27 mouse cellular contexts compared by ENCODE assay signal in the genomic region with DNA sequence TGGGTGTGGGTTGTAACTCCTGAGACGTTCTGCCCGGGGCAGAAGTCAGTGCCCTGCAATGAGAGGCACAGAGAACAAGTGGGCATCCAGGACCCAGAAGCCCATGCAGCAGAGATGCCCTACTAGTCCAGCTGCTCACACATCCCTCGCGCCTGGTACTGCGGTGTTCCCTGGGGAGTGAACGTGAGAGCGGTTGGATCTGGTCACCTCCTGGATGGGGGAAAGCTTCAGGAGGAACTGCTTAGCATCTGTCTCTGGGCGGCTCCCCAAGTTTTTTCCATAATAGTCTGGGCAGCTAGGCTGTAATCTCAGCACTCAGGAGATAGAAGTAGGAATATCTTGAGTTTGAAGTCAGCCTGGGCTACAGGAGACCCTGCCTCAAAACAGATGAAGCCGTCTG. TPM values are rescaled to one million over a fixed set of nuclear protein-coding genes. Genes with fewer than 3 reads are reported as not detected.
DNase-seq lines count a peak whose midpoint lies in the region; ATAC-seq and TF ChIP-seq lines count a peak whose summit lies in the region.
"Had no signal": no experiment of that assay in that cellular context is flagged by ENCODE, and none has a peak within 500 bp of the region (broad histone marks: within the 10 kb centered on the region; RNA-seq: fewer than 3 reads in every experiment).

No protein-coding gene starts in this region.

- DNase-seq in heart, embryonic 10.5 days (ENCODE audit: low spot score) = no peak
- DNase-seq in heart, adult 18-20 months = no peak
- no peak for DNase-seq in limb, embryonic 10.5 days (ENCODE audit: low spot score)
- DNase-seq in stomach, postnatal 0 days (ENCODE audit: low spot score) = no peak
- no peak for DNase-seq in midbrain, embryonic 10.5 days (ENCODE audit: low spot score)
- DNase-seq in kidney, postnatal 4 days = no peak
- DNase-seq: cerebellum, adult 11-12 months; cerebellum, postnatal 14 days; gastrocnemius, adult 2 months; heart, postnatal 10 days; kidney, adult 8-10 months; kidney, postnatal 25 days; lung, postnatal 36 days; thymus, postnatal 25 days had no signal

- TF ChIP-seq POLR2A in bone marrow macrophage, adult 2 months (IDR thresholded peaks at IDR 0.05; ENCODE audit: borderline replicate concordance, low read depth, low read length) = no peak

- H3K36me3 ChIP-seq in heart, embryonic 10.5 days = no peaks in the 10 kb centered on the region
- no peaks in the 10 kb centered on the region for H3K36me3 ChIP-seq in limb, embryonic 10.5 days
- no peaks in the 10 kb centered on the region for H3K36me3 ChIP-seq in stomach, postnatal 0 days (ENCODE audit: control insufficient read depth, insufficient read depth, low read length)
- no peaks in the 10 kb centered on the region for H3K36me3 ChIP-seq in midbrain, embryonic 10.5 days
- H3K36me3 ChIP-seq: embryonic facial prominence, embryonic 12.5 days; hindbrain, embryonic 10.5 days; limb, embryonic 15.5 days; lung, embryonic 15.5 days had no signal

- ATAC-seq in stomach, postnatal 0 days (ENCODE audit: low FRiP score, low TSS enrichment) = no peak
- ATAC-seq: CD4-positive, CD25-positive, alpha-beta regulatory T cell, adult 4 months; forebrain, embryonic 13.5 days had no signal

- H3K9me3 ChIP-seq in heart, embryonic 10.5 days = no peaks in the 10 kb centered on the region; the same call in 1 of the 2 replicates
- no peaks in the 10 kb centered on the region for H3K9me3 ChIP-seq in limb, embryonic 10.5 days (replicated peaks)
- H3K9me3 ChIP-seq in stomach, postnatal 0 days (ENCODE audit: control insufficient read depth, low read length) = no peaks in the 10 kb centered on the region
- no peaks in the 10 kb centered on the region for H3K9me3 ChIP-seq in midbrain, embryonic 10.5 days (replicated peaks)
- H3K9me3 ChIP-seq: embryonic facial prominence, embryonic 12.5 days; forebrain, embryonic 13.5 days; hindbrain, embryonic 10.5 days; limb, embryonic 15.5 days; lung, embryonic 15.5 days had no signal

- no peak overlapping the region for H3K4me2 ChIP-seq in stomach, postnatal 0 days (replicated peaks; ENCODE audit: low read depth)
- H3K4me2 ChIP-seq: embryonic facial prominence, embryonic 12.5 days; forebrain, embryonic 13.5 days; heart, embryonic 11.5 days; limb, embryonic 15.5 days; lung, embryonic 15.5 days; midbrain, embryonic 11.5 days had no signal

- H3K4me1 ChIP-seq in heart, embryonic 10.5 days = peaks cover 41% of the 10 kb centered on the region
- peaks cover 35% of the 10 kb centered on the region for H3K4me1 ChIP-seq in bone marrow macrophage, adult 2 months (ENCODE audit: control insufficient read depth, insufficient read depth, low read length)
- peaks cover 55% of the 10 kb centered on the region for H3K4me1 ChIP-seq in limb, embryonic 10.5 days
- no peaks in the 10 kb centered on the region for H3K4me1 ChIP-seq in stomach, postnatal 0 days (replicated peaks; ENCODE audit: control insufficient read depth, insufficient read depth)
- H3K4me1 ChIP-seq in midbrain, embryonic 10.5 days = peaks cover 5% of the 10 kb centered on the region

- no peak overlapping the region for H3K9ac ChIP-seq in stomach, postnatal 0 days (ENCODE audit: low read length)
- H3K9ac ChIP-seq: embryonic facial prominence, embryonic 12.5 days; forebrain, embryonic 13.5 days; limb, embryonic 15.5 days; liver, embryonic 14.5 days; lung, embryonic 15.5 days had no signal

- peak overlapping the region; percentile 42 for H3K27ac ChIP-seq in heart, embryonic 10.5 days
- H3K27ac ChIP-seq in bone marrow macrophage, adult 2 months (ENCODE audit: insufficient read depth, low read depth, low read length) = peak overlapping the region; percentile 79
- peak overlapping the region; percentile 48 for H3K27ac ChIP-seq in limb, embryonic 10.5 days
- H3K27ac ChIP-seq in stomach, postnatal 0 days (replicated peaks) = peak overlapping the region; percentile 80
- H3K27ac ChIP-seq in midbrain, embryonic 10.5 days (replicated peaks) = no peak overlapping the region
- H3K27ac ChIP-seq: embryonic facial prominence, embryonic 12.5 days; forebrain, embryonic 13.5 days; gastrocnemius, adult 2 months; hindbrain, embryonic 10.5 days; left cerebral cortex, adult 2 months; liver, embryonic 14.5 days; lung, embryonic 15.5 days had no signal

- no peaks in the 10 kb centered on the region for H3K27me3 ChIP-seq in heart, embryonic 10.5 days (ENCODE audit: insufficient read depth, poor library complexity, severe bottlenecking)
- H3K27me3 ChIP-seq in limb, embryonic 10.5 days (ENCODE audit: low read depth, poor library complexity, severe bottlenecking) = no peaks in the 10 kb centered on the region
- no peaks in the 10 kb centered on the region for H3K27me3 ChIP-seq in stomach, postnatal 0 days (ENCODE audit: control insufficient read depth, insufficient read depth, low read length)
- H3K27me3 ChIP-seq in midbrain, embryonic 10.5 days (ENCODE audit: low read depth, poor library complexity, severe bottlenecking) = no peaks in the 10 kb centered on the region
- H3K27me3 ChIP-seq: embryonic facial prominence, embryonic 12.5 days; forebrain, embryonic 13.5 days; limb, embryonic 15.5 days; lung, embryonic 15.5 days; Patski had no signal

- no peak overlapping the region for H3K4me3 ChIP-seq in heart, embryonic 10.5 days
- H3K4me3 ChIP-seq in bone marrow macrophage, adult 2 months (ENCODE audit: insufficient read depth, low read length) = no peak overlapping the region
- no peak overlapping the region for H3K4me3 ChIP-seq in limb, embryonic 10.5 days
- no peak overlapping the region for H3K4me3 ChIP-seq in stomach, postnatal 0 days (ENCODE audit: low read depth, low read length)
- no peak overlapping the region for H3K4me3 ChIP-seq in midbrain, embryonic 10.5 days
- H3K4me3 ChIP-seq: embryonic facial prominence, embryonic 12.5 days; erythroblast, embryonic 14.5 days; forebrain, embryonic 13.5 days; gastrocnemius, adult 2 months; hindbrain, embryonic 10.5 days; left cerebral cortex, adult 2 months; limb, embryonic 15.5 days; lung, embryonic 15.5 days had no signal

- TF ChIP-seq EP300 in stomach, postnatal 0 days (optimal IDR thresholded peaks at IDR 0.05) = no peak

- WGBS in heart, embryonic 10.5 days = 76% methylated on average over 9 of the region's 9 CpGs
- 89% methylated on average over 9 of the region's 9 CpGs for WGBS in limb, embryonic 10.5 days
- 78% methylated on average over 9 of the region's 9 CpGs for WGBS in stomach, postnatal 0 days
- 85% methylated on average over 9 of the region's 9 CpGs for WGBS in midbrain, embryonic 10.5 days

- TF ChIP-seq CTCF in bone marrow macrophage, adult 2 months (IDR thresholded peaks at IDR 0.05; ENCODE audit: low read depth, low read length) = no peak
- TF ChIP-seq CTCF in stomach, postnatal 0 days (IDR thresholded peaks at IDR 0.05; ENCODE audit: low read depth) = no peak

RNA-seq across cellular contexts. Expression of a gene that starts 8.3 kb away (rescaled TPM):
- 318 and 361 TPM in 2 replicates for polyA plus RNA-seq in heart, embryonic 10.5 days (2016; fragmentation: Nextera tagmentation; extraction: Ambion mirVana)
- total RNA-seq in heart, adult 18-20 months (2021) = 10 to 100 TPM; 40.8 to 42.7 TPM
- polyA plus RNA-seq in bone marrow macrophage, adult 2 months (2012; ENCODE audit: insufficient read depth, insufficient read length, missing spikeins) = 187 and 203 TPM in 2 replicates
- polyA plus RNA-seq in limb, embryonic 10.5 days (2016; fragmentation: Nextera tagmentation; extraction: Ambion mirVana) = 285 and 308 TPM in 2 replicates
- 311 and 314 TPM in 2 replicates for polyA plus RNA-seq in stomach, postnatal 0 days (2015; fragmentation: Nextera tagmentation; extraction: Ambion mirVana)
- polyA plus RNA-seq in midbrain, embryonic 10.5 days (2016; fragmentation: Nextera tagmentation; extraction: Ambion mirVana) = 241 and 278 TPM in 2 replicates

RNA-seq across cellular contexts. Expression of a gene that starts 17.2 kb away (rescaled TPM):
- polyA plus RNA-seq in heart, embryonic 10.5 days (2016; fragmentation: Nextera tagmentation; extraction: Ambion mirVana) = 47.6 TPM in 2 replicates
- 1 to 10 TPM; 2.5 to 2.8 TPM for total RNA-seq in heart, adult 18-20 months (2021)
- 18.5 and 22.9 TPM in 2 replicates for polyA plus RNA-seq in bone marrow macrophage, adult 2 months (2012; ENCODE audit: insufficient read depth, insufficient read length, missing spikeins)
- polyA plus RNA-seq in limb, embryonic 10.5 days (2016; fragmentation: Nextera tagmentation; extraction: Ambion mirVana) = 68.9 and 75.6 TPM in 2 replicates
- polyA plus RNA-seq in stomach, postnatal 0 days (2015; fragmentation: Nextera tagmentation; extraction: Ambion mirVana) = 11.8 TPM in 2 replicates
- 63.2 and 70.9 TPM in 2 replicates for polyA plus RNA-seq in midbrain, embryonic 10.5 days (2016; fragmentation: Nextera tagmentation; extraction: Ambion mirVana)

RNA-seq across cellular contexts. Expression of a gene that starts 26.3 kb away (rescaled TPM):
- polyA plus RNA-seq in heart, embryonic 10.5 days (2016; fragmentation: Nextera tagmentation; extraction: Ambion mirVana) = 8.1 and 11.9 TPM in 2 replicates
- total RNA-seq in heart, adult 18-20 months (2021) = 1 to 10 TPM; 3.6 to 4.0 TPM
- polyA plus RNA-seq in bone marrow macrophage, adult 2 months (2012; ENCODE audit: insufficient read depth, insufficient read length, missing spikeins) = 32.8 and 36.7 TPM in 2 replicates
- polyA plus RNA-seq in limb, embryonic 10.5 days (2016; fragmentation: Nextera tagmentation; extraction: Ambion mirVana) = 4.0 and 5.7 TPM in 2 replicates
- polyA plus RNA-seq in stomach, postnatal 0 days (2015; fragmentation: Nextera tagmentation; extraction: Ambion mirVana) = 8.2 TPM in 2 replicates
- polyA plus RNA-seq in midbrain, embryonic 10.5 days (2016; fragmentation: Nextera tagmentation; extraction: Ambion mirVana) = 6.6 and 7.7 TPM in 2 replicates

RNA-seq across cellular contexts. Expression of a gene that starts 26.5 kb away (rescaled TPM):
- 52.9 and 67.4 TPM in 2 replicates for polyA plus RNA-seq in heart, embryonic 10.5 days (2016; fragmentation: Nextera tagmentation; extraction: Ambion mirVana)
- total RNA-seq in heart, adult 18-20 months (2021) = 10 to 100 TPM; 62.0 to 69.1 TPM
- 55.0 and 59.6 TPM in 2 replicates for polyA plus RNA-seq in bone marrow macrophage, adult 2 months (2012; ENCODE audit: insufficient read depth, insufficient read length, missing spikeins)
- polyA plus RNA-seq in limb, embryonic 10.5 days (2016; fragmentation: Nextera tagmentation; extraction: Ambion mirVana) = 49.4 and 51.5 TPM in 2 replicates
- 48.0 and 49.5 TPM in 2 replicates for polyA plus RNA-seq in stomach, postnatal 0 days (2015; fragmentation: Nextera tagmentation; extraction: Ambion mirVana)
- polyA plus RNA-seq in midbrain, embryonic 10.5 days (2016; fragmentation: Nextera tagmentation; extraction: Ambion mirVana) = 51.0 and 61.2 TPM in 2 replicates

RNA-seq across cellular contexts. Expression of a gene that starts 33.9 kb away (rescaled TPM):
- 23.7 and 29.3 TPM in 2 replicates for polyA plus RNA-seq in heart, embryonic 10.5 days (2016; fragmentation: Nextera tagmentation; extraction: Ambion mirVana)
- 10 to 100 TPM; 11.4 to 13.3 TPM for total RNA-seq in heart, adult 18-20 months (2021)
- 32.1 and 36.2 TPM in 2 replicates for polyA plus RNA-seq in bone marrow macrophage, adult 2 months (2012; ENCODE audit: insufficient read depth, insufficient read length, missing spikeins)
- polyA plus RNA-seq in limb, embryonic 10.5 days (2016; fragmentation: Nextera tagmentation; extraction: Ambion mirVana) = 10.7 and 11.8 TPM in 2 replicates
- polyA plus RNA-seq in stomach, postnatal 0 days (2015; fragmentation: Nextera tagmentation; extraction: Ambion mirVana) = 7.0 and 8.2 TPM in 2 replicates
- polyA plus RNA-seq in midbrain, embryonic 10.5 days (2016; fragmentation: Nextera tagmentation; extraction: Ambion mirVana) = 5.8 and 8.2 TPM in 2 replicates
